Mouse (Mus musculus) lung, postnatal 0 days (tissue): ENCODE data around the gene Chmp1a.

Source experiments
- CTCF ChIP-seq: IDR thresholded peaks from 2 replicates; pipeline ENCODE4 v1.5.1; 2016; ENCODE audit warnings: antibody characterized with exemption, mild to moderate bottlenecking
- EP300 ChIP-seq: IDR thresholded peaks from 2 replicates; pipeline ENCODE4 v1.6.1; 2016; ENCODE audit warnings: antibody characterized with exemption, mild to moderate bottlenecking, control low read depth

DNA sequence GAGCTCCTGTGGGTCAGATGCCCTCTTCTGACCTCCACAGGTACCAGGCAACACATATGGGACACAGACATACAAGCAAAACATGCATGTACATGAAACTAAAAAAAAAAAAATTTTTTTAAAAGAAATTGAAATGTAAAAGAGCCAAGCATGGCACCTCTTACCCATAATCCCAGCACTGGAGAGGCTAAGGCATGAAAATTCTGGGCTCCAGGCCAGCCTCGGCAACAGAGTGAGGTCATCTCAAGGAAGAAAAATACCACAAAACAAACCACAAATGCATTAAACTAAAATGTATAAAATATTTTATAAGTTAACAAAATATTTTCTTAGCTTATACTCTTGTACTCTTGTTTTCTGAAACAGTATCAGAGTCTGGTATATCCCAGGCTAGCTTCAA is 8.4 kb upstream of the Chmp1a start:
- TF ChIP-seq CTCF: no peak
- TF ChIP-seq EP300: no peak
